Mouse (Mus musculus): ENCODE measurements at regions not wholly inside any gene's neighbourhood (a gene's known extent, or its start where the extent isn't known, plus 50 kb on each side); places are given as distances from the start of the nearest gene placed in this dataset.

- H3K4me1 ChIP-seq (ENCODE audit: control insufficient read depth, insufficient read depth, low read length): no peaks in the 10 kb centered on the region
- no peaks in the 10 kb centered on the region for H3K36me3 ChIP-seq (ENCODE audit: control insufficient read depth, insufficient read depth, low read length)
- H3K27me3 ChIP-seq (replicated peaks; ENCODE audit: control insufficient read depth, insufficient read depth, low read length): no peaks in the 10 kb centered on the region
- H3K4me3 ChIP-seq (ENCODE audit: low read length): no peak overlapping the region
- H3K4me2 ChIP-seq (ENCODE audit: low read depth, low read length): no peak overlapping the region
- ATAC-seq: no peak
- no peak overlapping the region for H3K27ac ChIP-seq (ENCODE audit: low read length)
- H3K9ac ChIP-seq (ENCODE audit: low read depth, low read length): no peak overlapping the region
- no peaks in the 10 kb centered on the region for H3K9me3 ChIP-seq (ENCODE audit: control insufficient read depth, low read length)
- 57% methylated on average over 2 of the region's 2 CpGs for WGBS
These were observed 484.5 kb upstream of the 2610301B20Rik start for GRCm38 (mm10) chr4:10389790-10390189.

- Histone ChIP-seq H3K27ac (ENCODE audit: low read length) (no peak overlapping the region), H3K4me1 (ENCODE audit: control insufficient read depth, insufficient read depth, low read length) (no peaks in the 10 kb centered on the region), H3K27me3 (replicated peaks; ENCODE audit: control insufficient read depth, insufficient read depth, low read length) (no peaks in the 10 kb centered on the region), H3K36me3 (ENCODE audit: control insufficient read depth, insufficient read depth, low read length) (no peaks in the 10 kb centered on the region), H3K4me2 (ENCODE audit: low read depth, low read length) (no peak overlapping the region), H3K9ac (ENCODE audit: low read depth, low read length) (no peak overlapping the region), H3K9me3 (ENCODE audit: control insufficient read depth, low read length) (no peaks in the 10 kb centered on the region), H3K4me3 (ENCODE audit: low read length) (no peak overlapping the region)
- no peak for ATAC-seq
These were observed 477.0 kb upstream of the 2610301B20Rik start for GRCm38 (mm10) chr4:10397249-10397648.

- no peak for ATAC-seq
- WGBS: 87% methylated on average over 2 of the region's 2 CpGs
- no peaks in the 10 kb centered on the region for H3K4me1 ChIP-seq (ENCODE audit: control insufficient read depth, insufficient read depth, low read length)
These were observed 476.2 kb upstream of the 2610301B20Rik start for GRCm38 (mm10) chr4:10398075-10398474.

GRCm38 (mm10) chr4:10399649-10400048 lies 474.6 kb upstream of the 2610301B20Rik start:
- no peaks in the 10 kb centered on the region for H3K36me3 ChIP-seq (ENCODE audit: control insufficient read depth, insufficient read depth, low read length)
- H3K4me2 ChIP-seq (ENCODE audit: low read depth, low read length): no peak overlapping the region
- no peaks in the 10 kb centered on the region for H3K9me3 ChIP-seq (ENCODE audit: control insufficient read depth, low read length)
- no peak for ATAC-seq
- no peak overlapping the region for H3K9ac ChIP-seq (ENCODE audit: low read depth, low read length)
- no peak overlapping the region for H3K27ac ChIP-seq (ENCODE audit: low read length)
- WGBS: 57% methylated on average over 1 of the region's 1 CpGs
- no peaks in the 10 kb centered on the region for H3K27me3 ChIP-seq (replicated peaks; ENCODE audit: control insufficient read depth, insufficient read depth, low read length)
- no peaks in the 10 kb centered on the region for H3K4me1 ChIP-seq (ENCODE audit: control insufficient read depth, insufficient read depth, low read length)
- no peak overlapping the region for H3K4me3 ChIP-seq (ENCODE audit: low read length)

More at GRCm38 (mm10) chr4:10398075-10398474, 476.2 kb upstream of the 2610301B20Rik start:
- H3K4me2 ChIP-seq (ENCODE audit: low read depth, low read length): no peak overlapping the region
- H3K9ac ChIP-seq (ENCODE audit: low read depth, low read length): no peak overlapping the region
- H3K4me3 ChIP-seq (ENCODE audit: low read length): no peak overlapping the region
- H3K9me3 ChIP-seq (ENCODE audit: control insufficient read depth, low read length): no peaks in the 10 kb centered on the region
- H3K27me3 ChIP-seq (replicated peaks; ENCODE audit: control insufficient read depth, insufficient read depth, low read length): no peaks in the 10 kb centered on the region
- no peak overlapping the region for H3K27ac ChIP-seq (ENCODE audit: low read length)
- no peaks in the 10 kb centered on the region for H3K36me3 ChIP-seq (ENCODE audit: control insufficient read depth, insufficient read depth, low read length)

DNA sequence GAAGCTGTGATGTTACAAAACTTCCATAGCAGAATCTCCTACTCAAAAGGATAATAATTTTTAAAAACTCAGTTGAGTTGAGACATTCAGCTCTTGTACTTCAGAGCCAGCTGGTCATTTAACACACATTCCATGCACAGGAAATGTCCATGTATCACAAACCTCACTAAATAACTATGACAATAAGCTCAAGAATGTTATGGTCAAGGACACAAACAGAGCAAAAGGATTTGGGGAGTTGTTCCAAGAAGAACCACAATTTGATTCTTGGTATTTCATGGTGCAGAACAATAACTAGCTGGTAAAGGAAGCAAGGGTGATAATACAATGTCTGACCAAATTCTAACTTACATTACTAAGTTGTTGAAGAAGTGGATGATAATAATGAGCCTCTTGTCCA lies 471.4 kb upstream of the 2610301B20Rik start:
- Histone ChIP-seq H3K27ac (ENCODE audit: low read length) (no peak overlapping the region), H3K4me3 (ENCODE audit: low read length) (no peak overlapping the region), H3K27me3 (replicated peaks; ENCODE audit: control insufficient read depth, insufficient read depth, low read length) (no peaks in the 10 kb centered on the region), H3K4me1 (ENCODE audit: control insufficient read depth, insufficient read depth, low read length) (no peaks in the 10 kb centered on the region), H3K36me3 (ENCODE audit: control insufficient read depth, insufficient read depth, low read length) (no peaks in the 10 kb centered on the region), H3K4me2 (ENCODE audit: low read depth, low read length) (no peak overlapping the region), H3K9ac (ENCODE audit: low read depth, low read length) (no peak overlapping the region), H3K9me3 (ENCODE audit: control insufficient read depth, low read length) (no peaks in the 10 kb centered on the region)
- ATAC-seq: no peak

GRCm38 (mm10) chr4:10404438-10404837 lies 469.9 kb upstream of the 2610301B20Rik start:
- Histone ChIP-seq H3K4me2 (ENCODE audit: low read depth, low read length) (no peak overlapping the region), H3K36me3 (ENCODE audit: control insufficient read depth, insufficient read depth, low read length) (no peaks in the 10 kb centered on the region), H3K27ac (ENCODE audit: low read length) (no peak overlapping the region), H3K4me1 (ENCODE audit: control insufficient read depth, insufficient read depth, low read length) (no peaks in the 10 kb centered on the region), H3K9me3 (ENCODE audit: control insufficient read depth, low read length) (no peaks in the 10 kb centered on the region), H3K27me3 (replicated peaks; ENCODE audit: control insufficient read depth, insufficient read depth, low read length) (no peaks in the 10 kb centered on the region), H3K4me3 (ENCODE audit: low read length) (no peak overlapping the region), H3K9ac (ENCODE audit: low read depth, low read length) (no peak overlapping the region)
- no peak for ATAC-seq
- 56% methylated on average over 5 of the region's 5 CpGs for WGBS

GRCm38 (mm10) chr4:10405102-10405501 lies 469.2 kb upstream of the 2610301B20Rik start:
- H3K9me3 ChIP-seq (ENCODE audit: control insufficient read depth, low read length): no peaks in the 10 kb centered on the region
- H3K27me3 ChIP-seq (replicated peaks; ENCODE audit: control insufficient read depth, insufficient read depth, low read length): no peaks in the 10 kb centered on the region
- no peak overlapping the region for H3K9ac ChIP-seq (ENCODE audit: low read depth, low read length)
- WGBS: 56% methylated on average over 2 of the region's 2 CpGs
- H3K27ac ChIP-seq (ENCODE audit: low read length): no peak overlapping the region
- no peak overlapping the region for H3K4me3 ChIP-seq (ENCODE audit: low read length)
- H3K36me3 ChIP-seq (ENCODE audit: control insufficient read depth, insufficient read depth, low read length): no peaks in the 10 kb centered on the region
- ATAC-seq: no peak
- H3K4me1 ChIP-seq (ENCODE audit: control insufficient read depth, insufficient read depth, low read length): no peaks in the 10 kb centered on the region
- H3K4me2 ChIP-seq (ENCODE audit: low read depth, low read length): no peak overlapping the region

DNA sequence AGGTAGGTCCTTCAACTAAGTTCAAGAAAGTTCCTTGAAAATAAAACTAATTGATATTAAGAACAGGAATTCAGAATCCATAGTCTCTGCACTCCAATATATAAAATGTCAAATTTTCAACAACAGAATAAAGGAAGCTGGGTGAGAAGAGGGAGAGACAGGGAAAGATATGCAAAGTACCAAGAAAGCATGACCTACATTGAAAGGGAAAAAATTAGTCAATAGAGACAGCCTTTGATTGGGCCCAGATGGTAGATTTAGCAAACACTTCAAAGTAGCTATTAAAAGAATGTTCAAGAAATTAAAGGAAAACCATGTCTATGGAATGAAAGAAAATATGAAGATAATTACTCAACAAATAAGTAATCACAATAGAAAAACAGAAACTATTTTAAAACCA lies 460.0 kb upstream of the 2610301B20Rik start:
- no peaks in the 10 kb centered on the region for H3K36me3 ChIP-seq (ENCODE audit: control insufficient read depth, insufficient read depth, low read length)
- no peak for ATAC-seq
- H3K4me2 ChIP-seq (ENCODE audit: low read depth, low read length): no peak overlapping the region
- H3K27ac ChIP-seq (ENCODE audit: low read length): no peak overlapping the region
- no peaks in the 10 kb centered on the region for H3K4me1 ChIP-seq (ENCODE audit: control insufficient read depth, insufficient read depth, low read length)
- H3K9ac ChIP-seq (ENCODE audit: low read depth, low read length): no peak overlapping the region
- no peak overlapping the region for H3K4me3 ChIP-seq (ENCODE audit: low read length)
- no peaks in the 10 kb centered on the region for H3K9me3 ChIP-seq (ENCODE audit: control insufficient read depth, low read length)
- H3K27me3 ChIP-seq (replicated peaks; ENCODE audit: control insufficient read depth, insufficient read depth, low read length): no peaks in the 10 kb centered on the region

DNA sequence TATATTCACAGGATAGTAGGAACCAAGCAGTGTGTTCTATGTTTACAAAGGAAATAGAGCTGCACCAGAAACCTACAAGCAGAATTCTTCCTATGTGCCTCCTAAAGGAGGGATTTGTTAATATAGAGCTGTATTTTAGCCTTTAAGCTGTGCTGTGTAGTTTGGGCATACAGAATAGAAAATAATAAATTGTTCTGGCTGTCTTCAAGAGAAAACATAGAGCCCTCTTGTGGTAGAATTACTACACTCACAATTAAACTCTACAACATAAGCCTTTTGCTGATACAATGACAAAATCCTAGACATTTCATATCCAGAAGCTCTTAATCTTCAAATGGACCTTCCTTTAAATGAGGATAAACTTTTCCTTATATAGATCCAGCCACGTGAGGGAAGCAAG lies 452.9 kb upstream of the 2610301B20Rik start:
- Histone ChIP-seq H3K36me3 (ENCODE audit: control insufficient read depth, insufficient read depth, low read length) (no peaks in the 10 kb centered on the region), H3K9ac (ENCODE audit: low read depth, low read length) (no peak overlapping the region), H3K27me3 (replicated peaks; ENCODE audit: control insufficient read depth, insufficient read depth, low read length) (no peaks in the 10 kb centered on the region), H3K27ac (ENCODE audit: low read length) (no peak overlapping the region), H3K4me1 (ENCODE audit: control insufficient read depth, insufficient read depth, low read length) (no peaks in the 10 kb centered on the region), H3K4me3 (ENCODE audit: low read length) (no peak overlapping the region), H3K4me2 (ENCODE audit: low read depth, low read length) (no peak overlapping the region), H3K9me3 (ENCODE audit: control insufficient read depth, low read length) (no peaks in the 10 kb centered on the region)
- WGBS: 44% methylated on average over 1 of the region's 1 CpGs
- no peak for ATAC-seq

- Histone ChIP-seq H3K27me3 (replicated peaks; ENCODE audit: control insufficient read depth, insufficient read depth, low read length) (no peaks in the 10 kb centered on the region), H3K9ac (ENCODE audit: low read depth, low read length) (no peak overlapping the region), H3K27ac (ENCODE audit: low read length) (no peak overlapping the region), H3K4me2 (ENCODE audit: low read depth, low read length) (no peak overlapping the region), H3K9me3 (ENCODE audit: control insufficient read depth, low read length) (no peaks in the 10 kb centered on the region), H3K4me3 (ENCODE audit: low read length) (no peak overlapping the region), H3K4me1 (ENCODE audit: control insufficient read depth, insufficient read depth, low read length) (no peaks in the 10 kb centered on the region), H3K36me3 (ENCODE audit: control insufficient read depth, insufficient read depth, low read length) (no peaks in the 10 kb centered on the region)
- ATAC-seq: no peak
- WGBS: 88% methylated on average over 4 of the region's 4 CpGs
These were observed 439.9 kb upstream of the 2610301B20Rik start for GRCm38 (mm10) chr4:10434438-10434837.
